Mouse (Mus musculus) C2C12 (cell line): ENCODE measurements at regions not wholly inside any gene's neighbourhood (a gene's known extent, or its start where the extent isn't known, plus 50 kb on each side); places are given as distances from the start of the nearest gene placed in this dataset.
A peak's percentile ranks its signal among the peaks of the same experiment; 100 is the strongest.

Experiments
- H3K27me3 ChIP-seq: one replicate; pipeline ENCODE4 v1.6.1; 2011; ENCODE audit not compliant: control insufficient read depth, insufficient read depth, insufficient read length
- H3K36me3 ChIP-seq: one replicate; pipeline ENCODE4 v1.6.1; 2011; ENCODE audit not compliant: control insufficient read depth, insufficient read depth
- H3K4me3 ChIP-seq: one replicate; pipeline ENCODE4 v1.5.1; 2011; ENCODE audit warnings: mild to moderate bottlenecking, control low read depth; ENCODE audit not compliant: poor library complexity, insufficient read depth, severe bottlenecking
- H3K79me2 ChIP-seq: one replicate; pipeline ENCODE4 v1.6.1; 2011; ENCODE audit not compliant: control insufficient read depth, insufficient read depth
- H3K79me3 ChIP-seq: one replicate; pipeline ENCODE4 v1.6.1; 2011; ENCODE audit warnings: low read depth, control low read depth
- H3ac ChIP-seq: one replicate; pipeline ENCODE3; 2011; ENCODE audit warnings: low read depth; ENCODE audit not compliant: control insufficient read depth, insufficient read length
- CEBPB ChIP-seq: IDR thresholded peaks from one replicate; pipeline ENCODE4 v1.6.1; 2011; ENCODE audit warnings: low read depth, mild to moderate bottlenecking, control low read depth, moderate library complexity
- CTCF ChIP-seq: IDR thresholded peaks from one replicate; pipeline ENCODE4 v1.5.1; 2011; ENCODE audit not compliant: control insufficient read depth, insufficient read depth, insufficient read length
- FOSL1 ChIP-seq: IDR thresholded peaks from one replicate; pipeline ENCODE4 v1.8.0; 2011; ENCODE audit warnings: mild to moderate bottlenecking, low read length; ENCODE audit not compliant: poor library complexity, insufficient read depth, severe bottlenecking
- MAX ChIP-seq: IDR thresholded peaks from one replicate; pipeline ENCODE4 v1.6.1; 2011; ENCODE audit warnings: mild to moderate bottlenecking, control low read depth
- MYOD1 ChIP-seq: IDR thresholded peaks from one replicate; pipeline ENCODE4 v1.6.1; 2011; ENCODE audit warnings: low read depth; ENCODE audit not compliant: control insufficient read depth, insufficient read length
- MYOG ChIP-seq: IDR thresholded peaks from one replicate; pipeline ENCODE4 v1.6.1; 2011; ENCODE audit not compliant: control insufficient read depth, insufficient read length; ENCODE audit errors: extremely low read depth
- USF1 ChIP-seq: IDR thresholded peaks from one replicate; pipeline ENCODE4 v1.6.1; 2011; ENCODE audit warnings: low read depth, mild to moderate bottlenecking, control low read depth, moderate library complexity

DNA sequence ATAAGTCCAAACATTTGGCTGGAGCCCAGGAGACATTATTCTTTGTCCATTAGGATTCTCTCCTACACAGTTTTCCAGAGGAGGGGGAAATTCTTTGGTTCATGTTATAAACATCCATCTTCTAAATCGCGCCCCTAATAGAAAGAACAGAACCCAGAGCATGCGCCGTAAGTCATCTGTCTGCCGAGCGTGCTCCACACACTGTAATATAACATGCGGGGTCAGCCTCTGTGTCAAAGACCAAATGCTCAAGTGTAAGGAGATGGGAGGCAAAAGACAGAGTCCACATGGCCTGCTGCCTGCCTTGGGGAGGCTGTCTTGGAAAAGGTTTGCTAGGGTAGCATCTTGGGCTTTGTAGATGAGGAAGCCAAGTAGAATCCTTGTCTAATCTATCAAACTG, 90.0 kb upstream of the Rmdn2 start:
- Histone ChIP-seq H3ac (no peak overlapping the region), H3K79me3 (no peaks in the 10 kb centered on the region), H3K36me3 (no peaks in the 10 kb centered on the region), H3K4me3 (no peak overlapping the region), H3K27me3 (no peaks in the 10 kb centered on the region), H3K79me2 (no peaks in the 10 kb centered on the region)
- TF ChIP-seq CEBPB: no peak
- TF ChIP-seq MYOG: no peak

DNA sequence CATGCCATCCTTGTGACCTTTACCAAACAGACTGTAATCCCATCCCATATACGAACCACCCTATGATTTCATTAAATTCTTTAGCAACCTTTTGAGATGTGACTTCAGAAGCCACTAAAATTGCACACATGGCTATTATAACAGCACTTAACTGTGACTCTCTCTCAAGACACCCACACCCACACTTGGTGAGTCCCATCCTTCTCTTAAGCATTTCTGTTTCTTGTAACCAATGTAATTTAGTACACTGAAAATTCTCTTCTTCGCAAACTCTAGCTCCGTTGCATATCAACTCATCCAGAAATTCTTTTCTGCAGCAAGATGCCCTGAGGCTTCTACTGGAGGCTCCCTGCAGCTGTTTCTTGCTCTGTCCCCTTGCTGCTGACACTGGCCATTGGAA, 88.4 kb upstream of the Rmdn2 start:
- Histone ChIP-seq H3K27me3 (no peaks in the 10 kb centered on the region), H3K36me3 (no peaks in the 10 kb centered on the region), H3K79me3 (no peaks in the 10 kb centered on the region), H3K79me2 (no peaks in the 10 kb centered on the region), H3ac (no peak overlapping the region), H3K4me3 (no peak overlapping the region)
- TF ChIP-seq MYOD1 (no peak), CTCF (no peak), CEBPB (no peak), USF1 (no peak), FOSL1 (no peak), MYOG (no peak), MAX (no peak)

DNA sequence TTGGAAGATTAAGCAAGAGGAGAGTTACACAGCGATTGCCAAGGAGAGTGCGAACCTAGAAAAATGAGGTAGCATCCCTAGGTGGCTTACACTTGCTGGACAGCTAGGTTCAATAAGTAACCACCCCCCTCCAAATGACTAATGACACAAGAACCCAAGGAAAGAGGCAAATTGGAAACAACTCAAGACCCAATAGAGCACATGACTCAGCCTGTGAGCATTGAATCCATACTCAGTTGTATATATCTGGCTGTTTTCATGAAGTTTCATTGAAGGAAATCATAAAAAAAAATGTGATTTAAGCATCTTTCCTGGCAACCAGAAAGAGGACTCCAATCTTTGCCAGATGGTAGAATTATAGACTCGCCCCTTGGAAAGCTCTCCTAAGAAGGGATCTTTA, 84.3 kb upstream of the Rmdn2 start:
- Histone ChIP-seq H3K79me2 (no peaks in the 10 kb centered on the region), H3K4me3 (no peak overlapping the region), H3ac (no peak overlapping the region), H3K27me3 (no peaks in the 10 kb centered on the region), H3K79me3 (no peaks in the 10 kb centered on the region), H3K36me3 (no peaks in the 10 kb centered on the region)
- no peak for TF ChIP-seq MYOG
- peak; percentile 67 for TF ChIP-seq USF1

DNA sequence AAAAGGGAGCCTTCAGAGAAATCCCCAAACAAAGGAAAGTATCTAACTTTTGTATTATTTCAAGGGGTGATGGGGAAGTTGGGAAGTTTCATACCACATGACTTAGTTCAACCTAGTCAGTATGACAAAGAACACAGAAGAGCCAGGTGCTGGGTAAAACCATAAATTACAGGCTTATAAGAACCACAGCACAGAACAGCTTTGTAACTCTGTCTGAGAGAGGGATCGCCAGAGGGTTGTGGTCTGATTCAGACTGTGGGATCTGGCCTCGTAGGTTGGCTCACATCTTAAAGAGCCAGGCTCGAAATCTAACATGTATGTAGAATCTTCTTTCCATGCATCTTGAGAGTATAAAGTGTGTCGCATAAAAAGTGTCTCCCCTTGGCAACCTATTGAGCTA, 75.1 kb upstream of the Rmdn2 start:
- Histone ChIP-seq H3ac (no peak overlapping the region), H3K4me3 (no peak overlapping the region), H3K79me3 (no peaks in the 10 kb centered on the region), H3K79me2 (no peaks in the 10 kb centered on the region), H3K36me3 (no peaks in the 10 kb centered on the region), H3K27me3 (no peaks in the 10 kb centered on the region)
- TF ChIP-seq FOSL1 (no peak), MYOD1 (peak; percentile 66), USF1 (peak; percentile 24)

DNA sequence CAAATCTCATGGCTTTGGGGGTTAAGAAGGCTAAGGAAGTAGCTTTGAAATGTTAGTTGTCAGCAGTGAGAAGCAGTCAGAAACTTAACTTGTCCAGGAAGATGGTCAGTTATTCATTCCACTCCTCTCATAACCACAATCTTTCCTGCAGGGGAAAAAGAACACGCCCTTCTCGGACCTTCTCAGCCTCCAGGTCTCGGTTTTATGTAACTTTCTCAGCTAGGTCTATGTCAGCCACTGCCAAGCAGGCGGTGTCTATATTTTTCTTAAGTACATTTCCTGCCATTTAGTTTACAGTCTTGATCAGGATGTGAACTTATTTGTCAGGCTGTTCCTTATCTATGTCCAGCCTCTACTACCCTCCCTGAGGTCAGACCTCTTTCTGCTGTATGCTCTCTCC, 72.9 kb upstream of the Rmdn2 start:
- no peak for TF ChIP-seq MAX
- no peak for TF ChIP-seq USF1
- no peak for TF ChIP-seq MYOD1
- H3K4me3 ChIP-seq: no peak overlapping the region
- no peaks in the 10 kb centered on the region for H3K79me2 ChIP-seq
- H3ac ChIP-seq: no peak overlapping the region
- no peaks in the 10 kb centered on the region for H3K27me3 ChIP-seq
- H3K36me3 ChIP-seq: no peaks in the 10 kb centered on the region
- no peaks in the 10 kb centered on the region for H3K79me3 ChIP-seq

DNA sequence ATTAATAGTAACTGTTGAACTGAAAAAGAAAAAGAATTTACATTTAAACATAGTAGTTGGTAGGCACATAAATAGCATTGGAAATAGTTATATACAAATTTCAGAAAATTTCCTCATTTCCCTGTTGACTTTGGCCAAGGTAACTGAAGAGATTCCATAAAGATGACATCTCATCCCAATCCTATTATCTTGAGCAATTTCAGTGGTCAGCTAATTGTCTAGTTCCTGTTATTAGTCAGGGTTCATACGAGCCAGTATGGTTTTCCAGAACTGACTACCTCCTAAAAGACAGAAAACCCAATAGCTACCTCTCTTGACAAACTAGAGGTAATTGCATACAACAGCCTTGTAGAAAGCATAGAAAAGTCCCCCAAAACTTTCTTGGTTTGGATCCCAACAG, 71.6 kb upstream of the Rmdn2 start:
- Histone ChIP-seq H3K79me2 (no peaks in the 10 kb centered on the region), H3ac (no peak overlapping the region), H3K4me3 (no peak overlapping the region), H3K36me3 (no peaks in the 10 kb centered on the region), H3K79me3 (no peaks in the 10 kb centered on the region), H3K27me3 (no peaks in the 10 kb centered on the region)
- peak; percentile 95 for TF ChIP-seq CEBPB
- peak; percentile 27 for TF ChIP-seq MAX
- TF ChIP-seq MYOG: no peak
- no peak for TF ChIP-seq FOSL1
- no peak for TF ChIP-seq MYOD1

DNA sequence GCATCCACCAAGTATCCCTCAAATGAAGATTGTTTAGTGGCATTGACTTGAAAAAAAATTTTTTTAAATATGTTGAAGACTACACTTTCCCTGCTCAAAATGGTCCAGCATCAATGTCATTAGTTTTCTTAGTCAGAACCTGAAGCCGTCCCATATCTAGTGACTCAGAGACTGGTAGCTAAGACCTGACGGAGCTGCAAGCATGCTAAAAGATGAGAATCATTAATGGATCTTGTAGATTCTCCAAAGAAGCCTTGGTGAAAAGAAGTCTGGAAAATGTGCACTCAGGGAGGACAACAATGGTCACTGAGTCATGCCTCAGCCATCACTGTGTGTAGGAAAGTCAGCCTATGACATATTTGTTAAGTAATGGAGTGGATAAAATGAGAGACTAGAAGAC, 71.2 kb upstream of the Rmdn2 start:
- Histone ChIP-seq H3K36me3 (no peaks in the 10 kb centered on the region), H3K27me3 (no peaks in the 10 kb centered on the region), H3K79me3 (no peaks in the 10 kb centered on the region), H3K79me2 (no peaks in the 10 kb centered on the region), H3ac (no peak overlapping the region), H3K4me3 (no peak overlapping the region)
- peak; percentile 27 for TF ChIP-seq FOSL1
- peak; percentile 31 for TF ChIP-seq MAX
- TF ChIP-seq CTCF: no peak
